Mouse (Mus musculus) forebrain, embryonic 16.5 days (tissue): ENCODE measurements around the gene Arap2. TPM values are rescaled to one million over a fixed set of nuclear protein-coding genes. Genes with fewer than 3 reads are reported as not detected.

Experiments used
- ATAC-seq: fragments of 200-750 bp; cut with Nextera tagmentation; 2 replicates; pipeline ENCODE4 v1.8.0; 2017; ENCODE audit warnings: mild to moderate bottlenecking, moderate library complexity
- H3K27ac ChIP-seq: fragments of 300-500 bp; sonication (generic); 2 replicates; pipeline ENCODE4 v1.5.1; 2014; ENCODE audit warnings: low read length, control low read depth
- H3K27me3 ChIP-seq: fragments of 300-500 bp; sonication (generic); replicated peaks from 2 replicates; pipeline ENCODE4 v1.6.1; 2014; ENCODE audit warnings: low read length; ENCODE audit not compliant: control insufficient read depth, insufficient read depth
- H3K36me3 ChIP-seq: fragments of 300-500 bp; sonication (generic); 2 replicates; pipeline ENCODE4 v1.6.1; 2014; ENCODE audit not compliant: control insufficient read depth, insufficient read depth
- H3K4me1 ChIP-seq: fragments of 300-500 bp; sonication (generic); replicated peaks from 2 replicates; pipeline ENCODE4 v1.6.1; 2014; ENCODE audit warnings: low read length; ENCODE audit not compliant: control insufficient read depth, insufficient read depth
- H3K4me2 ChIP-seq: fragments of 300-500 bp; sonication (generic); 2 replicates; pipeline ENCODE4 v1.6.1; 2014; ENCODE audit warnings: mild to moderate bottlenecking, low read length, control low read depth
- H3K4me3 ChIP-seq: fragments of 300-500 bp; sonication (generic); replicated peaks from 2 replicates; pipeline ENCODE4 v1.5.1; 2014; ENCODE audit warnings: mild to moderate bottlenecking, low read length, control low read depth
- H3K9ac ChIP-seq: fragments of 300-500 bp; sonication (generic); replicated peaks from 2 replicates; pipeline ENCODE4 v1.6.1; 2014; ENCODE audit warnings: low read depth, low read length, control low read depth
- H3K9me3 ChIP-seq: fragments of 300-500 bp; sonication (generic); 2 replicates; pipeline ENCODE4 v1.6.1; 2016; ENCODE audit warnings: low read length; ENCODE audit not compliant: control insufficient read depth
- WGBS: fragments of 180-500 bp; shearing (Covaris S2); extraction: QIAGEN DNeasy Blood & Tissue Kit; methylation state at CpG from one replicate; pipeline ENCODE4 v1.1.7; 2014; 5-methylcytosine and 5-hydroxymethylcytosine counted together
- polyA plus RNA-seq: library from polyadenylated mRNA; unstranded; fragments of >200 nt; fragmentation: Nextera tagmentation; extraction: Ambion mirVana; gene quantifications from 2 replicates; pipeline ENCODE4 v1.2.1, GENCODE M21; 2015

Gene Arap2
- polyA plus RNA-seq, 1 experiment from 2014 or later = 3.3 TPM

DNA sequence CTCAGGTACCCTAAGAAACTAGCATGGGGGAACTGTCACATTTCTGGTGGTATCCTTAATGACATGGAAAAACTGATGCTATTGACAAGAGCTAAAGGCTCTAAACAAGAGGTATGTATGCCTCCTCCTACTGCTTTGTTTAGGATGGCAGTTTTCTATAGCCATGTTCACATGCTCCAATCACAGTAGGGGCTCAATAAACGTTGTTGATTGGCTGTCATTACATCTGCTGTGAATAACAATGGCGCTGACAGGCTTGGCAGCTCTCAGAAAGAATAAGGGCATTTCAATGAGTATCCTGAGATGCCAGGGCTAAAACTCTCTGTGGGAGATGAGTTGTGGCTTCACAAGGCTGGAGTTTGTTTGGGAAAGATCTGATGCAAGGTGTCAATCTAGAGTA, 183.3 kb downstream of the Arap2 start:
- Histone ChIP-seq H3K36me3 (no peaks in the 10 kb centered on the region), H3K27ac (no peak overlapping the region), H3K4me2 (no peak overlapping the region), H3K9me3 (no peaks in the 10 kb centered on the region), H3K4me1 (peaks cover 3% of the 10 kb centered on the region; the same call in 1 of the 2 replicates), H3K9ac (no peak overlapping the region), H3K4me3 (no peak overlapping the region), H3K27me3 (no peaks in the 10 kb centered on the region)
- ATAC-seq = peak; percentile 32
- WGBS = 10% methylated on average over 2 of the region's 2 CpGs

- H3K27me3 ChIP-seq = no peaks in the 10 kb centered on the region
- H3K9ac ChIP-seq = no peak overlapping the region
- H3K36me3 ChIP-seq = no peaks in the 10 kb centered on the region
- no peak overlapping the region for H3K27ac ChIP-seq
- peaks cover 3% of the 10 kb centered on the region; the same call in 1 of the 2 replicates for H3K4me1 ChIP-seq
- no peak overlapping the region for H3K4me2 ChIP-seq
- ATAC-seq = peak; percentile 88
- no peaks in the 10 kb centered on the region for H3K9me3 ChIP-seq
- no peak overlapping the region for H3K4me3 ChIP-seq
- WGBS = 17% methylated on average over 3 of the region's 3 CpGs
These were observed 184.3 kb downstream of the Arap2 start for GRCm38 (mm10) chr5:62581699-62582098.

GRCm38 (mm10) chr5:62574336-62574844, 191.6 kb downstream of the Arap2 start:
- H3K36me3 ChIP-seq = no peaks in the 10 kb centered on the region
- no peaks in the 10 kb centered on the region for H3K9me3 ChIP-seq
- no peak overlapping the region for H3K27ac ChIP-seq
- WGBS = 95% methylated on average over 3 of the region's 3 CpGs
- H3K9ac ChIP-seq = no peak overlapping the region
- no peaks in the 10 kb centered on the region for H3K4me1 ChIP-seq
- no peak overlapping the region for H3K4me2 ChIP-seq
- no peak for ATAC-seq
- H3K4me3 ChIP-seq = no peak overlapping the region
- H3K27me3 ChIP-seq = no peaks in the 10 kb centered on the region

Other genes starting within 250 kb of the Arap2 start
- gene Dthd1, start 47.7 kb upstream of the Arap2 start, polyA plus RNA-seq = not detected in 2 replicates